Mouse (Mus musculus) midbrain, embryonic 16.5 days (tissue): ENCODE data around the gene Ropn1. TPM values are rescaled to one million over a fixed set of nuclear protein-coding genes. Genes with fewer than 3 reads are reported as not detected.
A peak's percentile ranks its signal among the peaks of the same experiment; 100 is the strongest.

Experiments used
- ATAC-seq: fragments of 200-750 bp; cut with Nextera tagmentation; 2 replicates; pipeline ENCODE4 v1.8.0; 2017; ENCODE audit warnings: moderate TSS enrichment
- H3K27ac ChIP-seq: fragments of 300-500 bp; sonication (generic); 2 replicates; pipeline ENCODE4 v1.5.1; 2014; ENCODE audit warnings: mild to moderate bottlenecking, low read length, mixed read lengths
- H3K27me3 ChIP-seq: fragments of 300-500 bp; sonication (generic); 2 replicates; pipeline ENCODE4 v1.6.1; 2014; ENCODE audit warnings: low read depth, low read length, mixed read lengths; ENCODE audit not compliant: control insufficient read depth, insufficient read depth
- H3K36me3 ChIP-seq: fragments of 300-500 bp; sonication (generic); 2 replicates; pipeline ENCODE4 v1.6.1; 2014; ENCODE audit warnings: mild to moderate bottlenecking, low read length, moderate library complexity, mixed read lengths; ENCODE audit not compliant: control insufficient read depth, insufficient read depth
- H3K4me1 ChIP-seq: fragments of 300-500 bp; sonication (generic); 2 replicates; pipeline ENCODE4 v1.6.1; 2014; ENCODE audit warnings: mild to moderate bottlenecking, low read length, mixed read lengths; ENCODE audit not compliant: control insufficient read depth, insufficient read depth
- H3K4me2 ChIP-seq: fragments of 300-500 bp; sonication (generic); 2 replicates; pipeline ENCODE4 v1.6.1; 2014; ENCODE audit warnings: mild to moderate bottlenecking, low read length, mixed read lengths
- H3K4me3 ChIP-seq: fragments of 300-500 bp; sonication (generic); 2 replicates; pipeline ENCODE4 v1.5.1; 2014; ENCODE audit warnings: low read depth, mild to moderate bottlenecking, low read length, moderate library complexity, mixed read lengths
- H3K9ac ChIP-seq: fragments of 300-500 bp; sonication (generic); 2 replicates; pipeline ENCODE4 v1.6.1; 2014; ENCODE audit warnings: low read depth, low read length, mixed read lengths
- H3K9me3 ChIP-seq: fragments of 300-500 bp; sonication (generic); replicated peaks from 2 replicates; pipeline ENCODE4 v1.6.1; 2014; ENCODE audit warnings: mild to moderate bottlenecking, low read length, mixed read lengths; ENCODE audit not compliant: control insufficient read depth, poor library complexity, severe bottlenecking
- WGBS: fragments of 180-500 bp; shearing (Covaris S2); extraction: QIAGEN DNeasy Blood & Tissue Kit; methylation state at CpG from one replicate; pipeline ENCODE4 v1.1.7; 2014; 5-methylcytosine and 5-hydroxymethylcytosine counted together
- polyA plus RNA-seq: library from polyadenylated mRNA; unstranded; fragments of >200 nt; fragmentation: Nextera tagmentation; extraction: Ambion mirVana; gene quantifications from 2 replicates; pipeline ENCODE4 v1.2.1, GENCODE M21; 2015

Gene Ropn1
- polyA plus RNA-seq, 1 experiment from 2014 or later, result not detected

DNA sequence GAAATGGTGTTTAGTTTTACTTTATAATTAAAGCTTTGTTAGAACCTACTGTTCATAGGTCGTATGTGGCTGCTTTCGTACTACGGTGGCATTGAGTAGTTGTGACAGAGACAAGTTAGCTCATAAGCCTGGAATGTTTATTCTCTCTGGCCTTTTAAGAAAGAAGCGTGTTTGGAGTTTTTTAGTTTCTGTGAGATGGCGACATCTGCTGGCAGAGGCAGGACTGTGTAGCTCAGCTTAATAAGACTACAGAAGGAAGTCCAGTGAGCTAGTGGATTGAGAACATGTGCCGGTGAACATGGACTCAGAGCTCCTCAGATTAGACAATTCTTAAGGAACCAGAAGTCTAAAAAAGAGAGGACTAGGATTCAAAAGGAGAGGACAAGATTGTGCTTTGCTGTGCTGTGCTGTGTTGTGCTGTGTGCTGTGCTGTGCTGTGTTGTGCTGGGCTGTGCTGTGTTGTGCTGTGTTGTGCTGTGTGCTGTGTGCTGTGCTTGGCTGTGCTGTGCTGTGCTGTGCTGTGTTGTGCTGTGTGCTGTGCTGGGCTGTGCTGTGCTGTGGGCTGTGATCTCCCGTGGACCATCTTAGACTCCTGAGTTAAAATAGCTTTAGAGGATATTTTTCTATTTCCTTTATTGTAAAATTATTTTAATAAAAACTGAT, 50.6 kb downstream of the Ropn1 start:
- WGBS, result 26% methylated on average over 7 of the region's 7 CpGs
- peak; percentile 86 for ATAC-seq
- H3K4me1 ChIP-seq, result no peaks in the 10 kb centered on the region
- no peak overlapping the region for H3K27ac ChIP-seq
- H3K4me2 ChIP-seq, result no peak overlapping the region
- no peak overlapping the region for H3K4me3 ChIP-seq
- no peaks in the 10 kb centered on the region for H3K9me3 ChIP-seq
- H3K27me3 ChIP-seq, result no peaks in the 10 kb centered on the region
- no peaks in the 10 kb centered on the region for H3K36me3 ChIP-seq
- no peak overlapping the region for H3K9ac ChIP-seq

DNA sequence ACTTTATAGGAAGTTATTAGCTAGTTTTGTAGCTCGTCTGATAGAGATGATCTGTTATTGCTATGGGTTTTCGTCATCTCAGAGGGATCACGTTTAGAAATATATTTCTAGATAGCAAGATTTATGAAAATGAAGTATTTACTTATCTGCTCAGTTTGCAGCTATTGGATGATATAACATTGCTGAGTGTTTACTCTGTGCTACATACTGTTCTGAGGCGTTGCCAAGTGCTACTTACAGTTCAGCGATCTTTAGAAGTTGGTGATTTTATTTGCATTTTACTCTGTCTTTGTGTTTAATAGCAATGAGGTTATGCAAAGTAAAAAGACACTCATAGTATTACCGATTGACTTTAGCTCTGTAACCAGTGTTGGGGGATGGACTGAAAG, 51.1 kb downstream of the Ropn1 start:
- peaks cover under 1% of the 10 kb centered on the region; the same call in 1 of the 2 replicates for H3K36me3 ChIP-seq
- H3K27me3 ChIP-seq, result no peaks in the 10 kb centered on the region
- H3K9ac ChIP-seq, result no peak overlapping the region
- no peak overlapping the region for H3K4me3 ChIP-seq
- ATAC-seq, result no peak
- no peaks in the 10 kb centered on the region for H3K4me1 ChIP-seq
- H3K4me2 ChIP-seq, result no peak overlapping the region
- H3K9me3 ChIP-seq, result no peaks in the 10 kb centered on the region
- WGBS, result 90% methylated on average over 6 of the region's 6 CpGs
- H3K27ac ChIP-seq, result no peak overlapping the region

DNA sequence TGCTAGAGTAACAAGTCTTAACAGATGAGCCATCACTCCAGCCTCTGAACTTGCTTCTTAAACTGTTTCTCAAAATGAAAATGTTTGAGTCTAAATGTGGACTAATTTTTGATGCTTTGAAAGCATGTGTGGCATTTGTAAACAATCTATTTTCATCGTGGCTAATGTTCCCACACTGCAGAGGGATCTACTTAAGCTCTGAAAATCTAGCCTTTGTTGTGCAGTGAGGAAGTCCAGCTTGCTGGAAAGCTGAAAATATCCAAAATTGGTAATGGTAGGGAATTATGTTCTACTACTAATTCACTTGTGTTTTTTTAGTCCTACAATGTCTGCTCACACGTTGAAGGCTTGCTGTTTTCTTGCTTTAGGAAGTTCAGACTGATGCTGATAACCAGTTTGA, 56.3 kb downstream of the Ropn1 start:
- Histone ChIP-seq H3K9me3 (no peaks in the 10 kb centered on the region), H3K4me2 (no peak overlapping the region), H3K9ac (no peak overlapping the region), H3K27ac (no peak overlapping the region), H3K4me3 (no peak overlapping the region), H3K27me3 (no peaks in the 10 kb centered on the region), H3K4me1 (no peaks in the 10 kb centered on the region), H3K36me3 (peaks cover 3% of the 10 kb centered on the region; the same call in 1 of the 2 replicates)
- WGBS, result 91% methylated on average over 2 of the region's 2 CpGs
- no peak for ATAC-seq

DNA sequence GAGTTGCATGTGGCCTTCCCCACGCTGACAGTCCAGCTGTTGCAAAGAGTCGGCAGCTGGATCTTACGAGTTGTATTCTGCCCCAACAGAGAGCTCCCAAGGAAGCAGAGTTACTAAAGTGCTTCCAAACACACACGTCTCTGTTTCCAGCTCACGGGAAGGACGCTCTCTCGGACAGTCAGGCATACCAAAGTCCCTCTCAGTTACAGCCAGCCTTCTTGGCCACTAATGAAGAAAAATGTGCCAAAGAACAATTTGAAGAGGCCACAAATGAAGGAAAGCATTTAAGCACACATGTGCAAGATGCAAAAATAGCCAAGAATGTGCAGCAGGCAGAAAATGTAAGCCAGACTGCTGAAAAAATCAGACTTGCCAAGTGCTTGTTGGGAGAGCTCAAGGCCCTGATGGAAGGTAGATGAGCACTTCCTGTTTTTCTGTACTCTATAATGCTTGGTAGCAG, 56.8 kb downstream of the Ropn1 start:
- no peaks in the 10 kb centered on the region for H3K27me3 ChIP-seq
- H3K4me2 ChIP-seq, result no peak overlapping the region
- peaks cover 3% of the 10 kb centered on the region; the same call in 1 of the 2 replicates for H3K36me3 ChIP-seq
- H3K27ac ChIP-seq, result no peak overlapping the region
- H3K9ac ChIP-seq, result no peak overlapping the region
- WGBS, result 87% methylated on average over 7 of the region's 7 CpGs
- ATAC-seq, result no peak
- no peaks in the 10 kb centered on the region for H3K4me1 ChIP-seq
- H3K9me3 ChIP-seq, result no peaks in the 10 kb centered on the region
- H3K4me3 ChIP-seq, result no peak overlapping the region

DNA sequence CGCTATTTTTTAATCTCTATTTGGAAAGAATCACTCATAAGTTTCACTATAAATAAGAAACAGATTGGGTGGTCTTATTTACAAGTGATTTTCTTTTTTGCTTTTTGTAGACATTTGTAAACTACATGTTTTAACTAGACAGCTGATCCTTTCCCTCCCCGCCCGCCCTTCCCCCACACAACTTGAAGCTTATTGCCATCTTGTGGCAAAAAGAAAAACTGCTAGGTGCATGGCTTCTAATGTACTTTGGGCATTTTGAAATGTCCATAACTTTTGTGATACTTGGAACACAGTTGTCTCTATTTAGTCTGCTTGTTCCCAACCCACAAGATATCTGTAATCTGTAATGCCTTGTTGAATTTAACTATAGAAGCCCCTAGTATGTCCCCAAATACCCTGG, 61.8 kb downstream of the Ropn1 start:
- Histone ChIP-seq H3K4me3 (no peak overlapping the region), H3K4me1 (no peaks in the 10 kb centered on the region), H3K27ac (no peak overlapping the region), H3K36me3 (no peaks in the 10 kb centered on the region), H3K9me3 (no peaks in the 10 kb centered on the region), H3K4me2 (no peak overlapping the region), H3K9ac (no peak overlapping the region), H3K27me3 (no peaks in the 10 kb centered on the region)
- no peak for ATAC-seq
- 73% methylated on average over 3 of the region's 3 CpGs for WGBS

DNA sequence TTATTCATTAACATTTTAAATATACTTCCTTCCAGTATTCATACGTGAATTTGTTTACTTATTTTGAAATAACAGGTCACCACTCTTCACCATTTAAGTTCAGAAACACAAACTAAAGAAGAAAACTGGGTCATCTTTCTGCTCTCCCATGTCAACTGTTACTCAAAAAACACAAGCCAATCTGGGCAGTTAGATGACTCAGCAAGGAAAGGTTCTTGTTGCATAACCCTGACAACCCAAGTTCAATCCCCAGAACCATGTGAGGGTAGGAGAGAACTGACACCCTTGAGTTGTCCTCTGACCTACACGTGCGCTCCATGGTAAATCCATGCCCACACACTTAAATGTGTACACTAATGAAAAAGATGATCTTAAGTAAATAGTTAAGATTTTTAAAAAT, 75.4 kb downstream of the Ropn1 start:
- H3K27me3 ChIP-seq, result no peaks in the 10 kb centered on the region
- ATAC-seq, result no peak
- no peaks in the 10 kb centered on the region for H3K9me3 ChIP-seq
- no peak overlapping the region for H3K4me3 ChIP-seq
- no peaks in the 10 kb centered on the region for H3K36me3 ChIP-seq
- H3K4me1 ChIP-seq, result no peaks in the 10 kb centered on the region
- H3K9ac ChIP-seq, result no peak overlapping the region
- H3K4me2 ChIP-seq, result no peak overlapping the region
- no peak overlapping the region for H3K27ac ChIP-seq
- WGBS, result 99% methylated on average over 3 of the region's 3 CpGs

Other genes starting within 250 kb of the Ropn1 start
- 31.3 and 33.2 TPM in 2 replicates for gene Kalrn, start 76.4 kb upstream of the Ropn1 start, polyA plus RNA-seq
- gene Ccdc14, start 40.7 kb downstream of the Ropn1 start, polyA plus RNA-seq, result 3.2 and 3.8 TPM in 2 replicates
- 5.7 and 7.7 TPM in 2 replicates for gene Mylk, start 95.3 kb downstream of the Ropn1 start, polyA plus RNA-seq